Mouse (Mus musculus) left cerebral cortex, adult 8-10 months (tissue): ENCODE results near the gene Nckap1l. TPM values are rescaled to one million over a fixed set of nuclear protein-coding genes. Genes with fewer than 3 reads are reported as not detected.

Experiments used
- DNase-seq, 2 experiments: peaks; one replicate each; pipeline ENCODE4 v3.0.0; 2022; ENCODE audit warnings: low spot score in 2 of 2
- total RNA-seq, 4 experiments: library from RNA; stranded (reverse); gene quantifications; 2 replicates each; pipeline ENCODE4 v1.2.4; 2022

Gene Nckap1l
- total RNA-seq, 4 experiments from 2014 or later: 8.7 to 19.2 (median 13.3) TPM

DNA sequence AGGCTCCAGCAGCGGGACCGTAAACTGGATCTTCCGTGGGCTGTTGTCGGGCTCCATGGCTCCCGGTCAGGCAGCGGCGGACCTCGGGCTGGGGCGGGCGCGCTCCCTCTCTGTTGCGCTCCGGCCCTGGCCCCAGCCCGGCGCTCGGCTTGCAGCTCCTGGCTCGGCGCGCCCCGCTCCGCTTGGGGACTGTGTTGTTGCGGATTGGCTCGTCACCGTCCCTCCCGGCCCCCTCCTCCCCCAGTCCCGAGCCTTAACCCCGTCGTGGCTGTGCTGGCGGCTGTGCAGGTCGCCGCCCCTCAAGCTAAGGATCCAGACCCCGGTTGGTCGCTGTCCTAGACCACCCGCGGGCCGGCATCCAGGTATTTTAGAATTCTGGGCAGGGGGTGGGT is 84.2 kb downstream of the Nckap1l start, which contains the start of gene Ppp1r1a:
Gene Ppp1r1a (minus strand): TSS at position 182 of the 392 bp plus-strand sequence.
- DNase-seq: peak in 1 of 2 experiments; percentile 70

DNA sequence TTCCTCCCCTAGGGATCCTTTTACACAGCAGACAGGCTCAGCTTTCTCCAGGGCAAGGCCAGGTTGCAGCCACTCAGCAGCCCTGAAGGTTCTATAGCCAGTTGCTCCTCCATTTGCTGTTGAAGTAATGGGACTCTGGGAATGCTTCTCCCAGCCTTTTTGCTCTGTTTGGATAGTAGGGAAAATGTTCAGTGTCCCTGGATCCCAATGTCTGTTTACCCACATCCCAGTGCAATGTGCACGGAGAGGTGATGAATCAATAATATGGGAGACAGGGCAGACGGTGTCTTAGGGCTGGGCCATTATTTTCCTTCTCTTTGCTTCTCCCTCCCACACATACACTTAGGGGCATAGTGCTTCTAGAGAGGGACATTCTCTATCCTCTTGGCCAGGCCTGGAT is 85.7 kb downstream of the Nckap1l start:
- peak in 1 of 2 experiments; percentile 2 for DNase-seq

DNA sequence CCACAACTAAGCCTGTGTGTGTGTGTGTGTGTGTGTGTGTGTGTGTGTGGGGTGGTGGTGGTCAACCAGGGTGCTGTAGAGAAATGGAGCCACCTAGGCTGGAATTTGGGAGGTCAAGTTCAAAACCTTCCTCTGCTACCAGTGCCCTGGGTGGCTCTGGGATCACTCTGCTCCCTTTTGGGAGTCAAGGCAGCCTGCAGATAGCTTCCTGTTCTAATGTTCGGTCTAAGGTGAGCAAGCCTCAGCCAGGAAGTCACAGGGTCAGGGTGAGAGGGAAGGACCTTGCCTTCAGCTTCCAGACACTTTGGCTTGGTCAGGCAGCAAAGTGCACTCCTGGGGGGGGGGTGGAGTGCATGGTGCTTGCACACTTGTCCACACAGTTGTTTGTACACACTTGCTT is 87.1 kb downstream of the Nckap1l start:
- DNase-seq: peak in 1 of 2 experiments; percentile 4

DNA sequence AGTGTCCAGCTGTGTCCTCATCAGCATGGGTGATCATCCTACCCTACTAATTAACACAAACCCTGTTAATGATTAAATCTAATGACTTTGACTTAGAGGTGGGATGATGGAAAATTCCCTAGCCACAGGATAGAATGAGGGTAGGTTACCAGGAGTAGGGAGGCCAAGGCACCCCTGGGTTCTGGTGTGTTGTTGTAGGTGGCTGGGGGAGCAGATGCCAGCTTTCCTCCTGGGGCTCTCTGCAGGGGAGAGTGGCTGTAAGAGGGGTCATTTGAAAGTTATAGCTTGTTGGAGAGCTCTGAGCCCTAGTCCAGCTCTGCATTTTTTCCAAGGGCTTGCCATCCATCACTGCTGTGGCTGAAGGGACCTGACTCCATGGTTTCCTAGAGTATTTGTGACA is 88.9 kb downstream of the Nckap1l start:
- no peak for DNase-seq

DNA sequence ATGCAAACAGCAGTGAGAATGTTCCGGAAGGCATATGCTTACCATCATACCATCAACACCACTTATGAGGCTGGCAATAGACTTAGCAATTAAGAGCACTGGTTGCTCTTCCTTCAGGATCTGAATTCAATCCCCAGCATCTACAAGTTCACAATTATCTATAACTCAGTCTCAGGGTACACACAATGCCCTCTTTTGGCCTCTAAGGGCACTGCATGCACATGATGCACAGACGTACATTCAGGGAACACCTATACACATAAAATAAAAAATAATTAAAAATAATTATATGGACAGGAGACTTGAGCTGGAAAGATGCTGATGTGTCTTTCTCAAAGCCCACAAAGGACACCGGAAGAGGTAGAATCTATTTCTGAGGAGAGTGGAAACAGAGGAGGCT is 94.4 kb downstream of the Nckap1l start:
- no peak for DNase-seq

Other genes starting within 250 kb of the Nckap1l start
- gene Cbx5, start 214.0 kb upstream of the Nckap1l start, total RNA-seq: 100 to 1,000 TPM; 174 to 198 (median 181) TPM
- 100 to 1,000 TPM; 254 to 309 (median 279) TPM for gene Hnrnpa1, start 213.4 kb upstream of the Nckap1l start, total RNA-seq
- not detected for gene Nfe2, start 195.4 kb upstream of the Nckap1l start, total RNA-seq
- gene Copz1, start 181.1 kb upstream of the Nckap1l start, total RNA-seq: 10 to 100 TPM; 90.9 to 93.2 (median 91.9) TPM
- 1 to 10 TPM in 2 of 4 experiments, under 1 TPM in 2; 0.76 to 6.8 (median 2.8) TPM for gene Gpr84, start 143.2 kb upstream of the Nckap1l start, total RNA-seq
- 10 to 100 TPM; 60.6 to 78.6 (median 69.1) TPM for gene Zfp385a, start 113.7 kb upstream of the Nckap1l start, total RNA-seq
- gene Itga5, start 87.0 kb upstream of the Nckap1l start, total RNA-seq: 1 to 10 TPM; 5.7 to 7.2 (median 5.9) TPM
- not detected for gene Gtsf1, start 23.3 kb upstream of the Nckap1l start, total RNA-seq
- gene Gtsf2, start 5.3 kb upstream of the Nckap1l start, total RNA-seq: not detected
- gene Pde1b, start 49.2 kb downstream of the Nckap1l start, total RNA-seq: 100 to 1,000 TPM; 284 to 347 (median 325) TPM
- 100 to 1,000 TPM; 127 to 151 (median 142) TPM for gene Ppp1r1a, start 84.2 kb downstream of the Nckap1l start, total RNA-seq
- not detected for gene Glycam1, start 111.3 kb downstream of the Nckap1l start, total RNA-seq